Mouse (Mus musculus): ENCODE data around the gene Cd72. TPM values are rescaled to one million over a fixed set of nuclear protein-coding genes. Genes with fewer than 3 reads are reported as not detected.

The Cd72 gene
- polyA plus RNA-seq, 1 experiment from 2014 or later, result 7.9 TPM

- DNase-seq, result no peak
- H3K27ac ChIP-seq (replicated peaks; ENCODE audit: low read depth, low read length), result no peak overlapping the region
- WGBS, result 74% methylated on average over 4 of the region's 4 CpGs
Observed at GRCm38 (mm10) chr4:43398014-43398413, 56.4 kb downstream of the Cd72 start.

More at GRCm38 (mm10) chr4:43398014-43398413, 56.4 kb downstream of the Cd72 start:
- peaks cover 19% of the 10 kb centered on the region; the same call in 1 of the 2 replicates for H3K4me1 ChIP-seq (ENCODE audit: control insufficient read depth, insufficient read depth, low read length)
- H3K27me3 ChIP-seq (ENCODE audit: control insufficient read depth, insufficient read depth, low read length), result no peaks in the 10 kb centered on the region
- no peak overlapping the region for H3K9ac ChIP-seq (replicated peaks; ENCODE audit: low read length)
- no peak overlapping the region for H3K4me2 ChIP-seq (ENCODE audit: low read length)
- no peaks in the 10 kb centered on the region; the same call in 1 of the 2 replicates for H3K36me3 ChIP-seq (ENCODE audit: control insufficient read depth, insufficient read depth, low read length)
- H3K9me3 ChIP-seq (ENCODE audit: control insufficient read depth, low read length), result no peaks in the 10 kb centered on the region
- ATAC-seq (ENCODE audit: low FRiP score, low TSS enrichment), result no peak
- H3K4me3 ChIP-seq (replicated peaks; ENCODE audit: low read depth, low read length), result no peak overlapping the region

Other genes starting within 250 kb of the Cd72 start
- 0.23 and 0.57 TPM in 2 replicates for gene Atp8b5, start 187.5 kb downstream of the Cd72 start, polyA plus RNA-seq (2014; fragmentation: Nextera tagmentation; extraction: Ambion mirVana)
- 68.1 and 106 TPM in 2 replicates for gene Rusc2, start 72.6 kb downstream of the Cd72 start, polyA plus RNA-seq (2014; fragmentation: Nextera tagmentation; extraction: Ambion mirVana)
- gene Fam166b, start 25.5 kb downstream of the Cd72 start, polyA plus RNA-seq (2014; fragmentation: Nextera tagmentation; extraction: Ambion mirVana), result 0.46 and 0.76 TPM in 2 replicates
- 20.9 and 21.2 TPM in 2 replicates for gene Tesk1, start 12.7 kb downstream of the Cd72 start, polyA plus RNA-seq (2014; fragmentation: Nextera tagmentation; extraction: Ambion mirVana)
- gene Sit1, start 29.1 kb upstream of the Cd72 start, polyA plus RNA-seq (2014; fragmentation: Nextera tagmentation; extraction: Ambion mirVana), result not detected in 2 replicates
- gene Ccdc107, start 38.3 kb upstream of the Cd72 start, polyA plus RNA-seq (2014; fragmentation: Nextera tagmentation; extraction: Ambion mirVana), result 68.1 and 80.6 TPM in 2 replicates
- 5.0 and 6.0 TPM in 2 replicates for gene Arhgef39, start 45.1 kb upstream of the Cd72 start, polyA plus RNA-seq (2014; fragmentation: Nextera tagmentation; extraction: Ambion mirVana)
- gene Car9, start 52.3 kb upstream of the Cd72 start, polyA plus RNA-seq (2014; fragmentation: Nextera tagmentation; extraction: Ambion mirVana), result 0.30 TPM in 1 of 2 replicates, not detected in the other
- gene Tpm2, start 69.1 kb upstream of the Cd72 start, polyA plus RNA-seq (2014; fragmentation: Nextera tagmentation; extraction: Ambion mirVana), result 3.6 and 10.8 TPM in 2 replicates
- 80.9 and 82.8 TPM in 2 replicates for gene Creb3, start 107.7 kb upstream of the Cd72 start, polyA plus RNA-seq (2014; fragmentation: Nextera tagmentation; extraction: Ambion mirVana)
- gene Tln1, start 108.1 kb upstream of the Cd72 start, polyA plus RNA-seq (2014; fragmentation: Nextera tagmentation; extraction: Ambion mirVana), result 60.3 and 65.5 TPM in 2 replicates
- 27.2 and 28.5 TPM in 2 replicates for gene Rgp1, start 124.1 kb upstream of the Cd72 start, polyA plus RNA-seq (2014; fragmentation: Nextera tagmentation; extraction: Ambion mirVana)
- gene Gba2, start 124.2 kb upstream of the Cd72 start, polyA plus RNA-seq (2014; fragmentation: Nextera tagmentation; extraction: Ambion mirVana), result 50.5 and 53.4 TPM in 2 replicates
- gene Msmp, start 129.9 kb upstream of the Cd72 start, polyA plus RNA-seq (2014; fragmentation: Nextera tagmentation; extraction: Ambion mirVana), result 2.1 TPM in 2 replicates
- 15.1 and 16.2 TPM in 2 replicates for gene Npr2, start 177.3 kb upstream of the Cd72 start, polyA plus RNA-seq (2014; fragmentation: Nextera tagmentation; extraction: Ambion mirVana)
- gene Spag8, start 199.0 kb upstream of the Cd72 start, polyA plus RNA-seq (2014; fragmentation: Nextera tagmentation; extraction: Ambion mirVana), result 5.1 and 5.8 TPM in 2 replicates
- gene Hint2, start 201.8 kb upstream of the Cd72 start, polyA plus RNA-seq (2014; fragmentation: Nextera tagmentation; extraction: Ambion mirVana), result 68.8 and 81.3 TPM in 2 replicates
- 11.2 and 13.3 TPM in 2 replicates for gene Tmem8b, start 214.3 kb upstream of the Cd72 start, polyA plus RNA-seq (2014; fragmentation: Nextera tagmentation; extraction: Ambion mirVana)
- 2.7 and 2.9 TPM in 2 replicates for gene Fam221b, start 214.5 kb upstream of the Cd72 start, polyA plus RNA-seq (2014; fragmentation: Nextera tagmentation; extraction: Ambion mirVana)
- gene Olfr70, start 246.2 kb upstream of the Cd72 start, polyA plus RNA-seq (2014; fragmentation: Nextera tagmentation; extraction: Ambion mirVana), result not detected in 2 replicates